Mouse (Mus musculus) layer of hippocampus, adult 9-11 months (tissue): ENCODE measurements around the gene Klf1.

Experiments
- DNase-seq: peaks from one replicate; pipeline ENCODE4 v3.0.0; 2022

Gene Klf1

GRCm38 (mm10) chr8:84901752-84902151 lies at the start of gene Klf1:
Klf1 (plus strand) TSS chr8:84901928.
- DNase-seq: no peak

GRCm38 (mm10) chr8:84856434-84856833 lies 45.3 kb upstream of the Klf1 start:
- no peak for DNase-seq

GRCm38 (mm10) chr8:84856864-84857441 lies 44.8 kb upstream of the Klf1 start, which contains the start of gene Farsa:
Farsa (plus strand) TSS chr8:84856989.
- peak; percentile 93 for DNase-seq

GRCm38 (mm10) chr8:84871376-84872308 lies 30.1 kb upstream of the Klf1 start, which contains the start of gene Syce2:
Syce2 (plus strand) TSS chr8:84872111.
- DNase-seq: no peak

- no peak for DNase-seq
Observed at GRCm38 (mm10) chr8:84872309-84872965, 29.3 kb upstream of the Klf1 start.

- DNase-seq: no peak
Observed at GRCm38 (mm10) chr8:84873016-84873415, 28.7 kb upstream of the Klf1 start.

- DNase-seq: no peak
Observed at GRCm38 (mm10) chr8:84874339-84874738, 27.4 kb upstream of the Klf1 start.

- DNase-seq: no peak
Observed at GRCm38 (mm10) chr8:84877297-84878035, 24.3 kb upstream of the Klf1 start.

GRCm38 (mm10) chr8:84878915-84879314 lies 22.8 kb upstream of the Klf1 start:
- DNase-seq: no peak

GRCm38 (mm10) chr8:84884728-84885127 lies 17.0 kb upstream of the Klf1 start:
- no peak for DNase-seq

- DNase-seq: no peak
Observed at GRCm38 (mm10) chr8:84888280-84888679, 13.4 kb upstream of the Klf1 start.

- no peak for DNase-seq
Observed at GRCm38 (mm10) chr8:84889141-84889540, 12.6 kb upstream of the Klf1 start.

GRCm38 (mm10) chr8:84892993-84893708 lies 8.6 kb upstream of the Klf1 start:
- DNase-seq: no peak

GRCm38 (mm10) chr8:84893709-84894134 lies 8.0 kb upstream of the Klf1 start, which contains the start of gene Gcdh:
Gcdh (minus strand) TSS chr8:84893921.
- peak; percentile 96 for DNase-seq

- DNase-seq: no peak
Observed at GRCm38 (mm10) chr8:84895963-84896362, 5.8 kb upstream of the Klf1 start.

GRCm38 (mm10) chr8:84901071-84901470 lies 657 bp upstream of the Klf1 start:
- DNase-seq: no peak

GRCm38 (mm10) chr8:84902367-84902919 lies 715 bp downstream of the Klf1 start:
- DNase-seq: no peak

GRCm38 (mm10) chr8:84902920-84903661 lies 1.4 kb downstream of the Klf1 start:
- DNase-seq: peak; percentile 94

- DNase-seq: no peak
Observed at GRCm38 (mm10) chr8:84904351-84904750, 2.6 kb downstream of the Klf1 start.

GRCm38 (mm10) chr8:84907037-84907436 lies 5.3 kb downstream of the Klf1 start:
- no peak for DNase-seq

GRCm38 (mm10) chr8:84907493-84907892 lies 5.8 kb downstream of the Klf1 start:
- no peak for DNase-seq
